Mouse (Mus musculus) large intestine, adult 2 months (tissue): Measurements from ENCODE around the gene Urm1. TPM values are rescaled to one million over a fixed set of nuclear protein-coding genes. Genes with fewer than 3 reads are reported as not detected.
"Not testable (repeated sequence)": the region's sequence is repeated elsewhere in the genome, so short reads cannot be mapped to it uniquely, and the experiment has no call there.

Source experiments
- DNase-seq: peaks from one replicate; pipeline ENCODE4 v3.0.0-alpha.2; 2012; ENCODE audit warnings: low read depth, low spot score
- WGBS: fragments of 180-500 bp; shearing (Covaris S2); methylation state at CpG from one replicate; pipeline ENCODE4 v1.1.7; 2018; 5-methylcytosine and 5-hydroxymethylcytosine counted together
- polyA plus RNA-seq: library from polyadenylated mRNA; depleted of rRNA; stranded (reverse); fragments of >200 nt; gene quantifications from 2 replicates; pipeline ENCODE4 v1.2.3, GENCODE M21; 2012

Gene Urm1
- polyA plus RNA-seq, 1 experiment, result 45.5 TPM

GRCm38 (mm10) chr2:29857341-29857740 is 37.5 kb downstream of the Urm1 start:
- no peak for DNase-seq
- WGBS, result 21% methylated on average over 2 of the region's 2 CpGs

GRCm38 (mm10) chr2:29857967-29858366 is 38.1 kb downstream of the Urm1 start:
- WGBS, result 81% methylated on average over 5 of the region's 5 CpGs
- DNase-seq, result no peak

- DNase-seq, result no peak
Observed at GRCm38 (mm10) chr2:29858748-29859473, 39.0 kb downstream of the Urm1 start.

GRCm38 (mm10) chr2:29865125-29865524 is 45.2 kb downstream of the Urm1 start:
- WGBS, result 74% methylated on average over 4 of the region's 4 CpGs
- DNase-seq, result no peak

More at GRCm38 (mm10) chr2:29858748-29859473, 39.0 kb downstream of the Urm1 start:
- 12% methylated on average over 5 of the region's 5 CpGs for WGBS

- under 1% methylated on average over 44 of the region's 44 CpGs for WGBS
Observed at GRCm38 (mm10) chr2:29868949-29869645, 49.2 kb downstream of the Urm1 start, which contains the start of gene Cercam. Cercam (plus strand) TSS chr2:29869164.

GRCm38 (mm10) chr2:29869646-29870451 is 50.0 kb downstream of the Urm1 start:
- DNase-seq, result no peak
- 16% methylated on average over 17 of the region's 17 CpGs for WGBS

More at GRCm38 (mm10) chr2:29868949-29869645, 49.2 kb downstream of the Urm1 start, which contains the start of gene Cercam:
- DNase-seq, result peak; percentile 58

- WGBS, result 86% methylated on average over 10 of the region's 10 CpGs
- no peak for DNase-seq
Observed at GRCm38 (mm10) chr2:29872581-29873295, 52.9 kb downstream of the Urm1 start.

- 80% methylated on average over 4 of the region's 4 CpGs for WGBS
- DNase-seq, result no peak
Observed at GRCm38 (mm10) chr2:29873801-29874200, 53.9 kb downstream of the Urm1 start.

GRCm38 (mm10) chr2:29878061-29878460 is 58.2 kb downstream of the Urm1 start:
- 85% methylated on average over 4 of the region's 4 CpGs for WGBS
- DNase-seq, result no peak

GRCm38 (mm10) chr2:29879191-29879590 is 59.3 kb downstream of the Urm1 start:
- 41% methylated on average over 8 of the region's 8 CpGs for WGBS
- DNase-seq, result no peak

- no peak for DNase-seq
- 62% methylated on average over 17 of the region's 17 CpGs for WGBS
Observed at GRCm38 (mm10) chr2:29879964-29880830, 60.3 kb downstream of the Urm1 start.

GRCm38 (mm10) chr2:29886659-29887292 is 66.9 kb downstream of the Urm1 start:
- 70% methylated on average over 9 of the region's 9 CpGs for WGBS
- not testable (repeated sequence) for DNase-seq

GRCm38 (mm10) chr2:29889066-29889944 is 69.4 kb downstream of the Urm1 start, which contains the start of gene Odf2:
Odf2 (plus strand) TSS chr2:29889221.
- 1% methylated on average over 70 of the region's 70 CpGs for WGBS
- DNase-seq, result peak; percentile 94

GRCm38 (mm10) chr2:29889991-29890833 is 70.3 kb downstream of the Urm1 start:
- whole genome bisulfite sequencing, result under 1% methylated on average over 61 of the region's 61 CpGs
- peak; percentile 59 for DNase-seq

- WGBS, result over 99% methylated on average over 6 of the region's 6 CpGs
- DNase-seq, result no peak
Observed at GRCm38 (mm10) chr2:29891773-29892172, 71.9 kb downstream of the Urm1 start.
